Mouse (Mus musculus): ENCODE results near the gene Gm8994. TPM values are rescaled to one million over a fixed set of nuclear protein-coding genes. Genes with fewer than 3 reads are reported as not detected.

The Gm8994 gene
- not detected for polyA plus RNA-seq (2017; shearing (Covaris generic))

DNA sequence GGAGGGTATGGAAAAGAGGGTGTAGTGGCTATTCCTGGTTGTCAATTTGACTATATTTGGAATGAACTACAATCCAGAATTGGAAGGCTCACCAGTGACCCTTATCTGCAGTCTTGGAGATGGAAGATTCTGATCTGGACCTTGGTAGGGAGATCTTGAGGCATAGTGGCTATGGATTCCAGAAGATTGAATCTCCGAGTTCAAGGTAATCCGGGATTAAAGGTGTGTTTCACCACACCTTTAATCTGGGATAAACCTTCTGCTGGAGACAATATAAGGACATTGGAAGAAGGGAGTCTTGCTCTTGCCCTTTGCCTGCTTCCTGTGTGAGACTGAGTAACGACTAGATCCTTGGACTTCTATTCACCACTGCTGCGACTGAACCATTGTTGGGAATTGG is at the start of gene Gm8994:
TSS of gene Gm8994 (plus strand) at position 301 of the 400 bp plus-strand sequence.

Other genes with a start within 250 kb of the Gm8994 start
- 0.12 TPM for gene Grin2b, start 154.0 kb upstream of the Gm8994 start, polyA plus RNA-seq (2017; shearing (Covaris generic))
- gene E330021D16Rik, start 88.0 kb downstream of the Gm8994 start, polyA plus RNA-seq (2017; shearing (Covaris generic)): 0.59 TPM
- 139 TPM for gene Atf7ip, start 178.6 kb downstream of the Gm8994 start, polyA plus RNA-seq (2017; shearing (Covaris generic))